In genomic region chr6:66996257-66996656, GRCm38 (mm10) we compare ENCODE assay signal across 20 mouse cellular contexts.
"Had no signal": no experiment of that assay in that cellular context is flagged by ENCODE, and none has a peak within 500 bp of the region (broad histone marks: within the 10 kb centered on the region; RNA-seq: fewer than 3 reads in every experiment).

No protein-coding gene starts in this region.

- H3K27me3 ChIP-seq: midbrain, embryonic 12.5 days; neural tube, embryonic 13.5 days; neural tube, embryonic 15.5 days had no signal

- DNase-seq: lung, adult 18-20 months; lung, embryonic 14.5 days; lung, postnatal 10 days; lung, postnatal 4 days; midbrain, embryonic 14.5 days; retina, postnatal 1 day; right cerebral cortex, adult 18-20 months; right cerebral cortex, postnatal 25 days; right cerebral cortex, postnatal 4 days; spleen, adult 18-20 months; thymus, adult 18-20 months; thymus, postnatal 14 days; thymus, postnatal 36 days had no signal

- H3K4me3 ChIP-seq: midbrain, embryonic 10.5 days; midbrain, embryonic 12.5 days; myocyte; neural tube, embryonic 13.5 days; neural tube, embryonic 15.5 days had no signal

- H3K4me2 ChIP-seq: lung, embryonic 14.5 days; midbrain, embryonic 12.5 days; neural tube, embryonic 13.5 days; neural tube, embryonic 15.5 days had no signal

- H3K27ac ChIP-seq: liver, embryonic 14.5 days; midbrain, embryonic 10.5 days; midbrain, embryonic 12.5 days; neural tube, embryonic 13.5 days; neural tube, embryonic 15.5 days had no signal

- H3K9ac ChIP-seq: liver, embryonic 14.5 days; lung, embryonic 14.5 days; midbrain, embryonic 12.5 days; neural tube, embryonic 13.5 days; neural tube, embryonic 15.5 days had no signal

- H3K9me3 ChIP-seq: midbrain, embryonic 10.5 days; midbrain, embryonic 12.5 days; neural tube, embryonic 13.5 days; neural tube, embryonic 15.5 days had no signal

- ATAC-seq: midbrain, embryonic 16.5 days had no signal

- H3K36me3 ChIP-seq: midbrain, embryonic 10.5 days; midbrain, embryonic 12.5 days; neural tube, embryonic 13.5 days; neural tube, embryonic 15.5 days had no signal

- H3K4me1 ChIP-seq: midbrain, embryonic 12.5 days; neural tube, embryonic 13.5 days; neural tube, embryonic 15.5 days had no signal
